Mouse (Mus musculus) kidney, embryonic 15.5 days (tissue): ENCODE results near the gene Kdm4b. TPM values are rescaled to one million over a fixed set of nuclear protein-coding genes. Genes with fewer than 3 reads are reported as not detected.
A peak's percentile ranks its signal among the peaks of the same experiment; 100 is the strongest.

ENCODE experiments used
- ATAC-seq: fragments of 200-750 bp; cut with Nextera tagmentation; replicated peaks from 2 replicates; pipeline ENCODE4 v1.8.0; 2017; ENCODE audit warnings: moderate TSS enrichment; ENCODE audit not compliant: low FRiP score
- H3K27ac ChIP-seq: fragments of 300-500 bp; sonication (generic); 2 replicates; pipeline ENCODE4 v1.5.1; 2015; ENCODE audit warnings: mild to moderate bottlenecking, inconsistent platforms
- H3K27me3 ChIP-seq: fragments of 300-500 bp; sonication (generic); 2 replicates; pipeline ENCODE4 v1.6.1; 2015; ENCODE audit warnings: inconsistent platforms
- H3K36me3 ChIP-seq: fragments of 300-500 bp; sonication (generic); 2 replicates; pipeline ENCODE4 v1.6.1; 2015; ENCODE audit warnings: inconsistent platforms
- H3K4me1 ChIP-seq: fragments of 300-500 bp; sonication (generic); 2 replicates; pipeline ENCODE4 v1.6.1; 2015; ENCODE audit warnings: inconsistent platforms
- H3K4me2 ChIP-seq: fragments of 300-500 bp; sonication (generic); 2 replicates; pipeline ENCODE4 v1.6.1; 2015; ENCODE audit warnings: moderate library complexity, mild to moderate bottlenecking, inconsistent platforms
- H3K4me3 ChIP-seq: fragments of 300-500 bp; sonication (generic); replicated peaks from 2 replicates; pipeline ENCODE4 v1.5.1; 2015; ENCODE audit warnings: mild to moderate bottlenecking, inconsistent platforms
- H3K9ac ChIP-seq: fragments of 300-500 bp; sonication (generic); 2 replicates; pipeline ENCODE4 v1.6.1; 2015; ENCODE audit warnings: mild to moderate bottlenecking, inconsistent platforms
- H3K9me3 ChIP-seq: fragments of 300-500 bp; sonication (generic); replicated peaks from 2 replicates; pipeline ENCODE4 v1.6.1; 2016; ENCODE audit warnings: inconsistent platforms
- WGBS: fragments of 180-500 bp; shearing (Covaris S2); methylation state at CpG from one replicate; pipeline ENCODE4 v1.1.7; 2015; ENCODE audit warnings: mixed read lengths; 5-methylcytosine and 5-hydroxymethylcytosine counted together
- polyA plus RNA-seq: library from polyadenylated mRNA; unstranded; fragments of >200 nt; fragmentation: Nextera tagmentation; extraction: Ambion mirVana; gene quantifications from 2 replicates; pipeline ENCODE4 v1.2.1, GENCODE M21; 2015

Kdm4b gene
- 32.3 and 34.3 TPM in 2 replicates for polyA plus RNA-seq

DNA sequence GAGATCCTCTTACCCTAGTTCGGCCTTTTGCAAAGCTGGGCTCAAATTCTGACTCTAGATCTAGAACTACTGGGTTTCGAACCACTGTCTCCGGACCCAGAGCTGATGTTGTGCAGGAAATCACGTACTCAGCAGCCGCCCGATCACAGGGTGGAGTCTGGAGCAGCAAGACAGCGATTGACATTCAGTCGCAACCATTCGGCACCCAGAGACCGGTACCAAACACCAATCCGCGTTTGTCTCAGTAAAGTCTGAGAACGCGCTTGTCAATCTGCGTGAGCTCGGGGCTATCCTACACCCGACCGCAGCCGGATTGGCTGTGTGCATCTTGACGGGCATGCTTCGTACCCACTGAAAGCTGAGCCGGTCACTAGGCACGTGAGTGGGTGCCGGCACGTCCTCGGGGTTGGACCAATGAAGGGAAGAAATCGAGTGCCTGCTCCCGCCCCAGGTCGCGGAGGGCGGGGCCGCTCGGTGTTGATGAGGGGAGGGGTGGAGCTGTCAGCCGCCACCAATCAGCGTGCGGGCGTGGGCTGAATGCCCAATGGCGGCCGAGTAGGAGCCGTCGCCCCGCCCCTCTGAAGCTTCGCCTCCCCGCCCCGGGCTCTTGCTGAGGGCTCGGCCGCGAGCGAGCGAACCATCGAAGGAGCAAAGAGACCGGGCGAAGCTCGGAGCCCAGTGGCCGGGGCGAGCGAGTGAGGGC lies at the start of gene Kdm4b:
Kdm4b (plus strand) TSS at position 613 of the 703 bp plus-strand sequence.
- ATAC-seq, result peak; percentile 100
- Histone ChIP-seq H3K9ac (peak within 1 kb of the TSS; percentile 97), H3K4me2 (peak within 1 kb of the TSS; percentile 92), H3K4me3 (peak within 1 kb of the TSS; percentile 96), H3K27ac (peak within 1 kb of the TSS; percentile 96), H3K27me3 (no peaks in the 10 kb centered on the region), H3K9me3 (no peaks in the 10 kb centered on the region), H3K4me1 (peaks cover 43% of the 10 kb centered on the region), H3K36me3 (peaks cover 36% of the 10 kb centered on the region)
- WGBS, result under 1% methylated on average over 57 of the region's 57 CpGs

DNA sequence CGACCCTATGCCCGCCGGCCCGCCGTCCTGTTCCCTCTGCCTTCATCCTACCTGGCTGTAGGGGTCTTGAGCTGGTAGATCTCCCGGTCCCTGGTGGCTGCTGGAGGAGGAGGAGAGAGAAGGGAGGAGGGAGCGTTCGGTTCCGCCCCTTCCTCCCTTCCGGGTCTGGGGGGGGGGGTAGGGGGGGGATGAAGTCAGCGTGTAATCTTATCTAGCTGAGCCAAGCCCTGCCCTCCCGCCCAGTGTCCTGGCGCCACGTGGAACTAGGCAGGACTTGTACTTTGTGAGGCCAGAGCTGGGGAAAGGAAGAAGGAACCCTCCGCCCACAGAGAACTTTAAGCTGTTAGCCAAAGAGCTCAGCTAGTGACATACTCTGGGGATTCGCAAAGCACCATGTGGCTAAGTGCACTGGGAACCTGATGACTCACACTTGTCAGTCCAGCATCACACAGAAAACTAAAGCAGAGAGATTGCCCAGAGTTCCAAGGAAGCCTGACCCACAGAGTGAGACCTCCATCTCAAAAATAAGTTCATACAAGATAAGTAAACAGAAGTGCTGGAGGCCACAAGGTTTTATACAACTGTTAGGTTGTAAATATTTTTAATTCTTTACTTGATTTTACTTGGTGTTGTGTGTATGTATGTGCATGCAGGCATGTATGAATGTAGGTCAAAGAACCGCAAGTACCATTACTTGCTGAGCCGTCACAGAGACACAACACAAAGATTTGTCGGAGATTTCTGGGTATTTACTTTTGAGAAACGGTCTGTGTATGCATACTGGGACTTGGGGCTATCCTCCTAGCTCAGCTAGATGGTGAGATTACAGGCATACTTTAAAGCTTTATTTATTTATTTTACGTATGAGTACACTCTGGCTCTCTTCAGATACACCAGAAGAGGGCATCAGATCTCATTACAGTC lies 49.0 kb upstream of the Kdm4b start, which contains the start of gene Ticam1:
Ticam1 (minus strand) TSS at position 144 of the 924 bp plus-strand sequence.
- Histone ChIP-seq H3K9me3 (no peaks in the 10 kb centered on the region), H3K27ac (peak within 1 kb of the TSS; percentile 94), H3K4me2 (peak within 1 kb of the TSS; percentile 80), H3K36me3 (peaks cover 40% of the 10 kb centered on the region), H3K27me3 (no peaks in the 10 kb centered on the region), H3K9ac (peak within 1 kb of the TSS; percentile 82), H3K4me3 (peak within 1 kb of the TSS; percentile 67), H3K4me1 (peaks cover 37% of the 10 kb centered on the region)
- 4% methylated on average over 21 of the region's 21 CpGs for WGBS
- peak; percentile 95 for ATAC-seq

GRCm38 (mm10) chr17:56277567-56277893 lies 48.3 kb upstream of the Kdm4b start:
- peak overlapping the region; percentile 67; the same call in 1 of the 2 replicates for H3K4me3 ChIP-seq
- peaks cover 34% of the 10 kb centered on the region for H3K4me1 ChIP-seq
- peak overlapping the region; percentile 94 for H3K27ac ChIP-seq
- no peaks in the 10 kb centered on the region for H3K27me3 ChIP-seq
- H3K36me3 ChIP-seq, result peaks cover 42% of the 10 kb centered on the region
- H3K9ac ChIP-seq, result 0 out of 2 replicates have a peak overlapping the region, but pooled peaks have one; percentile 24
- H3K4me2 ChIP-seq, result peak overlapping the region; percentile 80
- H3K9me3 ChIP-seq, result no peaks in the 10 kb centered on the region
- WGBS, result 49% methylated on average over 2 of the region's 2 CpGs
- ATAC-seq, result no peak

DNA sequence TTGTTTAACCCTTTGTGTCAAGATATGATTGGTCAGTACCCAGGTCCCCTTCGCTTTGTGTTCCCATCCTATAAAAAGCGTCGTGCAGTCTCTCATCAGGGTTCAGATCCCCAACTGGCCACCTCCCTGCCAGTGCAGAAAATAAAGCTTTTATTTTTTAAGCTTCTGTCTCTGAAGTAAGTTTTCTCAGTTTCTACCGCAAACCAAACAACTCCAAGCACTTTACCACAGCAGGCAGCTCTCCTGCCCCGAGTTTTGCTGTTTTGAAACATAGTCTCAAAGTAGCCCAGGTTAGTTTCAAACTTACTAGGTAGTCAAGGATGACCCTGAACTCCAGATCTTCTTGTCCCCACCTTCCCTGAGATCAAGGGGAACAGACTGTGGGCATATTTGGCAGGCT lies 47.5 kb upstream of the Kdm4b start:
- 90% methylated on average over 5 of the region's 5 CpGs for WGBS
- H3K9ac ChIP-seq, result no peak overlapping the region

DNA sequence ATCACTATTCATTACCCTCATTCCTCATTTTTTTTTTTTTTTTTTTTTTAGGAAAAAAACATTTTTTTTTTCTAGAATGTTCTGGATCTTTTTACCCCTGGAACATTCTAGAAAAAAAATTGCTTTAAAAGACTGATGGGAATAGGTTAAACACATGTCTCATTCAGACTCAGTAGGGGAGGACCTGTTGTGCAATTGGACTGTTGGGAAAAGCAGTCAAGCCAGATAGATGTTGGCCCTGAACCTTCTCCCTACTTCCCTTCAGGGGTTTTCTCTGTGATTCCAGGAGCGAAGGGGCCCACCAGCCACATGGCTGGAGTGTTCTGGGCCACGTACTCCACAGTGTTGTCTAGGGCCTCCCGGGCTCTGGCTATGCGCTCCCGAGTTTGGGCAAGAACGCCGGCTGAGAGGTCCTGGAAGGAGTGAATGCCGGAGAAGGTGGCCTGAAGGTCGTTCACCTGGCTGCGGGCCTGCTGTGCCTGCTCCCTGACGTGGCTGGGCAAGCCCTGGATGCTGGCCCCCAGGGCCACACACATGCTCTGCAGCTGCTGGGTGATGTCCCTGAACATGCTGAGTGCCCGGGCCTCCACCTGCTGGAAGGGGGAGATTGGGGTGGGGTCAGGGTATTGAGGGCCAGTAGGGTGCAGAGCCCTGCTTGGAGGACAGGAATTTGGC lies 46.2 kb upstream of the Kdm4b start:
- Histone ChIP-seq H3K4me2 (no peak overlapping the region), H3K9ac (no peak overlapping the region), H3K9me3 (no peaks in the 10 kb centered on the region), H3K36me3 (peaks cover 62% of the 10 kb centered on the region), H3K27ac (no peak overlapping the region), H3K27me3 (no peaks in the 10 kb centered on the region), H3K4me3 (no peak overlapping the region), H3K4me1 (peaks cover 23% of the 10 kb centered on the region)
- whole genome bisulfite sequencing, result 92% methylated on average over 12 of the region's 12 CpGs
- ATAC-seq, result no peak

More for the DNA sequence above, 47.5 kb upstream of the Kdm4b start:
- H3K4me2 ChIP-seq, result no peak overlapping the region
- no peaks in the 10 kb centered on the region for H3K27me3 ChIP-seq
- H3K36me3 ChIP-seq, result peaks cover 50% of the 10 kb centered on the region
- no peak overlapping the region for H3K4me3 ChIP-seq
- H3K9me3 ChIP-seq, result no peaks in the 10 kb centered on the region
- no peak for ATAC-seq
- peaks cover 28% of the 10 kb centered on the region for H3K4me1 ChIP-seq
- peak overlapping the region; percentile 94; the same call in 1 of the 2 replicates for H3K27ac ChIP-seq

- WGBS, result 92% methylated on average over 12 of the region's 12 CpGs
- Histone ChIP-seq H3K4me1 (peaks cover 13% of the 10 kb centered on the region), H3K36me3 (peaks cover 78% of the 10 kb centered on the region), H3K27ac (no peak overlapping the region), H3K9me3 (no peaks in the 10 kb centered on the region), H3K9ac (no peak overlapping the region), H3K4me3 (no peak overlapping the region), H3K27me3 (no peaks in the 10 kb centered on the region), H3K4me2 (no peak overlapping the region)
- ATAC-seq, result no peak
Measured at GRCm38 (mm10) chr17:56281193-56281592, 44.7 kb upstream of the Kdm4b start.

DNA sequence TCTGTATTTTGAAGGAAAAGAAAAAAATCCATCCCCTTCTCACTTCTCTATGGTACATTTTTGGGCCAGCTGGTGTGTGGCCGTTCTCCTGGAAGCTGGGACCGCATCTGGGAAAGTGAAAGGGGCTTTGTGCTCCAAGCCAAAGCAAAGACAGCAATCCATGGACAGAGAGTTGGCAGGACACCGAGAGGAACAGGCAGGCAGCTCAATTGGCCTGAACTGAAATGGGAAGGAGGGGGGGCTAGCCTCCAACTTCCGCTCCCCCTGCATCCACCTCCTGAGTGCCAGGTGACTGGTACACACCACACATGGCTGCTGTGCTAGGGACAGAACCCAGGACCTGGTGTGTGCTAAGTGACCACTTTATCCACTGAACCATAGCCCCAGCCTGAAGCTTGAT lies 43.1 kb upstream of the Kdm4b start:
- H3K27ac ChIP-seq, result no peak overlapping the region
- peaks cover 12% of the 10 kb centered on the region for H3K4me1 ChIP-seq
- no peak overlapping the region for H3K9ac ChIP-seq
- no peaks in the 10 kb centered on the region for H3K9me3 ChIP-seq
- H3K27me3 ChIP-seq, result no peaks in the 10 kb centered on the region
- 85% methylated on average over 4 of the region's 4 CpGs for WGBS
- no peak for ATAC-seq
- H3K4me2 ChIP-seq, result no peak overlapping the region
- no peak overlapping the region for H3K4me3 ChIP-seq
- peaks cover 87% of the 10 kb centered on the region for H3K36me3 ChIP-seq

DNA sequence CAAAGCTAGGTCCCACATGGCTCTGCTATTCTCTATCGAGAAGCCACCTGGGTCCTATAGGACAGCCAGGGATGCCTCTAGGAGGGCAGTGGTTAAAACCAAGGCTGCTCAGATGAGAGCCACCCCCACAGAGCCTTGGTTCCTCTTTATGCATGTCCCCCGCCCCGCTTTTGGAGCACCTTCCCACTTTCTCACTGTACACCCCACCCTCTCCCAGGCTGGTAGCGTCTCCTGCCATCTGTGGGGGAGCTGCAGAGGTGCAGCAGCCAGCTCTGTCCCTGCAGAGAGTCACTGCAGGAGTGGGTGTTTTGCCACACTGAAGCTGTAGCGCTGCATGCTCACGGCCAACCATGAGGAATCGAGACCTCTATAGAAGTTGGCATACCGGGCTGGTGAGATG lies 42.5 kb upstream of the Kdm4b start:
- Histone ChIP-seq H3K4me1 (peaks cover 14% of the 10 kb centered on the region), H3K9me3 (no peaks in the 10 kb centered on the region), H3K27me3 (no peaks in the 10 kb centered on the region), H3K9ac (no peak overlapping the region), H3K4me3 (no peak overlapping the region), H3K27ac (no peak overlapping the region), H3K4me2 (no peak overlapping the region), H3K36me3 (peaks cover 81% of the 10 kb centered on the region)
- 93% methylated on average over 8 of the region's 8 CpGs for WGBS
- ATAC-seq, result no peak

GRCm38 (mm10) chr17:56285995-56286394 lies 39.9 kb upstream of the Kdm4b start:
- no peak overlapping the region for H3K9ac ChIP-seq
- no peak for ATAC-seq
- WGBS, result 93% methylated on average over 11 of the region's 11 CpGs
- H3K27me3 ChIP-seq, result no peaks in the 10 kb centered on the region
- H3K4me3 ChIP-seq, result no peak overlapping the region
- peaks cover 38% of the 10 kb centered on the region for H3K4me1 ChIP-seq
- H3K9me3 ChIP-seq, result no peaks in the 10 kb centered on the region
- peaks cover 60% of the 10 kb centered on the region for H3K36me3 ChIP-seq
- H3K4me2 ChIP-seq, result no peak overlapping the region
- H3K27ac ChIP-seq, result no peak overlapping the region

GRCm38 (mm10) chr17:56287830-56288229 lies 38.0 kb upstream of the Kdm4b start:
- Histone ChIP-seq H3K4me3 (peak overlapping the region; percentile 10; the same call in 1 of the 2 replicates), H3K9me3 (no peaks in the 10 kb centered on the region), H3K36me3 (peaks cover 43% of the 10 kb centered on the region), H3K9ac (peak overlapping the region; percentile 1; the same call in 1 of the 2 replicates), H3K27me3 (no peaks in the 10 kb centered on the region), H3K27ac (peak overlapping the region; percentile 97), H3K4me1 (peaks cover 56% of the 10 kb centered on the region), H3K4me2 (peak overlapping the region; percentile 70)
- WGBS, result 52% methylated on average over 3 of the region's 3 CpGs
- ATAC-seq, result no peak

- no peaks in the 10 kb centered on the region for H3K9me3 ChIP-seq
- no peak for ATAC-seq
- whole genome bisulfite sequencing, result 29% methylated on average over 3 of the region's 3 CpGs
- peaks cover 34% of the 10 kb centered on the region for H3K36me3 ChIP-seq
- H3K4me3 ChIP-seq, result peak overlapping the region; percentile 55
- H3K9ac ChIP-seq, result peak overlapping the region; percentile 52
- H3K27ac ChIP-seq, result peak overlapping the region; percentile 97
- H3K27me3 ChIP-seq, result no peaks in the 10 kb centered on the region
- H3K4me1 ChIP-seq, result peaks cover 61% of the 10 kb centered on the region
- peak overlapping the region; percentile 70 for H3K4me2 ChIP-seq
Measured at GRCm38 (mm10) chr17:56288866-56289265, 37.0 kb upstream of the Kdm4b start.
